Mouse (Mus musculus): Measurements from ENCODE around the gene Oxa1l.

DNA sequence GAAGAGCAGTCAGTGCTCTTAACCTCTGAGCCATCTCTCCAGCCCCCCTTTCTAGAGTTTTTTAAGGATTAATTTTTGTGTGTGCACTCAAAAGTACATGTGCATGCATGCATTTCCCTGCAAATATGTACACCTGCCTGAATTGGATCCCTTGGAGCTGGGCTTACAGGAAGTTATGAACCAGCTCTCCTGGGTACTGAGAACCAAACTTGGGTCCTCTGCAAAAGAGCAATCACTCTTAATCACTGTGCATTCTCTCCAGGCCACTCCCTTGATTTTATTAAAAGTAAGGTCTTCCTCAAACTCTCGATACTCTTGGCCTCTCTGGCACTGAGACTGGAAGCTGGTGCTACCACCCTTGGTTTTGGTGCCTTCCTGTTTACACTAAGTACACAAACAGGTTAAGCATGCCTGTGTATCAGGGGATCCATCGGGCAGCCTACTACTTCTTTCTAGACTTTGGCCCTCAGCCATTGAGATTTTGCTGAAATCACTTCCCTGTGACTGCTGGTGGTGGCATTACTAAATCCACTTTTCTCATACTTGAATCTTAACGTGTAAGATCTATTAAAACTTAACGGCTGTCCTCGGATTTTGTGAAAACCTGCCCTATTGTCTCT is 4.5 kb downstream of the Oxa1l start:
- no peak for TF ChIP-seq CTCF (conservative IDR thresholded peaks at IDR 0.05; ENCODE audit: insufficient read depth, insufficient read length, low read depth, low read length)
- no peak for TF ChIP-seq POLR2A (IDR thresholded peaks at IDR 0.05; ENCODE audit: low read depth, low read length)

Data from kidney, adult 2 months (tissue).